Mouse (Mus musculus) gastrocnemius, postnatal 10 days (tissue): ENCODE results near the gene Med19. TPM values are rescaled to one million over a fixed set of nuclear protein-coding genes. Genes with fewer than 3 reads are reported as not detected.
"Not testable (repeated sequence)": the region's sequence is repeated elsewhere in the genome, so short reads cannot be mapped to it uniquely, and the experiment has no call there.

ENCODE experiments used
- DNase-seq: peaks from one replicate; pipeline ENCODE4 v3.0.0; 2021; ENCODE audit warnings: mixed read lengths
- total RNA-seq, 2 experiments: library from RNA; stranded (reverse); gene quantifications; 2 replicates each; pipeline ENCODE4 v1.2.3; 2021

Gene Med19
- total RNA-seq, 2 experiments from 2014 or later: 11.0 to 13.6 TPM

- DNase-seq: no peak
These were observed 12.1 kb upstream of the Med19 start for GRCm38 (mm10) chr2:84666081-84666480.

GRCm38 (mm10) chr2:84669828-84670568, 8.2 kb upstream of the Med19 start:
- DNase-seq: no peak

GRCm38 (mm10) chr2:84670569-84670933, 7.7 kb upstream of the Med19 start, which contains the start of gene Selenoh:
Gene Selenoh, minus strand, starts transcription at chr2:84670770.
- peak; percentile 71 for DNase-seq

GRCm38 (mm10) chr2:84671535-84671934, 6.7 kb upstream of the Med19 start:
- DNase-seq: not testable (repeated sequence)

- no peak for DNase-seq
These were observed 783 bp upstream of the Med19 start for GRCm38 (mm10) chr2:84677270-84677967.

GRCm38 (mm10) chr2:84679016-84679415, 814 bp downstream of the Med19 start, which contains the start of gene Tmx2:
Gene Tmx2, minus strand, starts transcription at chr2:84679140.
- no peak for DNase-seq

- no peak for DNase-seq
These were observed 4.5 kb downstream of the Med19 start for GRCm38 (mm10) chr2:84682605-84683183.

- no peak for DNase-seq
These were observed 10.1 kb downstream of the Med19 start for GRCm38 (mm10) chr2:84688080-84688844.

- no peak for DNase-seq
These were observed 11.8 kb downstream of the Med19 start for GRCm38 (mm10) chr2:84690050-84690449.

GRCm38 (mm10) chr2:84695007-84695695, 16.9 kb downstream of the Med19 start:
- DNase-seq: no peak

GRCm38 (mm10) chr2:84703497-84703896, 25.3 kb downstream of the Med19 start:
- no peak for DNase-seq

GRCm38 (mm10) chr2:84704329-84704728, 26.1 kb downstream of the Med19 start:
- DNase-seq: no peak

GRCm38 (mm10) chr2:84705295-84705694, 27.1 kb downstream of the Med19 start:
- no peak for DNase-seq

GRCm38 (mm10) chr2:84707523-84707922, 29.3 kb downstream of the Med19 start:
- DNase-seq: no peak

- no peak for DNase-seq
These were observed 33.7 kb downstream of the Med19 start for GRCm38 (mm10) chr2:84711898-84712297.

- DNase-seq: no peak
These were observed 36.2 kb downstream of the Med19 start for GRCm38 (mm10) chr2:84714422-84714810.

- peak; percentile 99 for DNase-seq
These were observed 36.8 kb downstream of the Med19 start, which contains the start of gene Zdhhc5 for GRCm38 (mm10) chr2:84714811-84715561. Gene Zdhhc5, minus strand, starts transcription at chr2:84715180.

GRCm38 (mm10) chr2:84715562-84716361, 37.6 kb downstream of the Med19 start:
- peak; percentile 45 for DNase-seq

GRCm38 (mm10) chr2:84716423-84717355, 38.5 kb downstream of the Med19 start:
- DNase-seq: no peak
